In the genomic region with DNA sequence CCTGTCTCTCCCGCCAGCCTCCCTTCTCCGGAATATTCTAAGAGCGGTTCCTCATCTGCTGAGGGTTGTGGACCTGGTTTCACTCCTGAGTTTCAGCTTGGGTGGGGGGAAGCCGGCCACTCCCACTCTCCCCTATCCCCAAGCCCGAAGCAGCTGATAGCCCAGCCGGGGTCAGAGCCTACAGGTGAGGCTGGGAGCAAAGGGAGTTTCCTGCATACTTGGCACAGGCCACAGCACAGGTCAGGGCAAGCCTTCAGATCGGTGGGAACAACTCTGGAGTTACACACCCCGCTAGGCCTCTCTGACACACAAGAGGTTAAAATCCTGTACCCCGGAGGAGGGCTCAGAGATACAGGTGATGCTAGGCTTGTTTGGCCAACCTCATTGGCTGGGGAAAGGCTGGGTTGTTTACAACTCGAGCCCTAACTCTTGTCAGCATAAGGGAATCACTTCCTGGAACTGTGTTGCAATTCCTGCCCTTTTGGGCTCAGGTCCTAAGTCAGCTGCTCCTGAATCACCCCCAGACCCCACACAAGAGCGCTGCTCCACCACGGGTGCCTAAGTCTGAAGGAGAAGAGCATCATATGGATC, we compare ENCODE assay signal across 8 mouse cellular contexts. TPM values are rescaled to one million over a fixed set of nuclear protein-coding genes. Genes with fewer than 3 reads are reported as not detected.
A peak's percentile ranks its signal among the peaks of the same experiment; 100 is the strongest.
DNase-seq lines count a peak whose midpoint lies in the region; ATAC-seq lines count a peak whose summit lies in the region.

No protein-coding gene starts in this region.

- no peaks in the 10 kb centered on the region for H3K9me3 ChIP-seq in hindbrain, embryonic 10.5 days
- no peaks in the 10 kb centered on the region for H3K9me3 ChIP-seq in lung, embryonic 16.5 days (ENCODE audit: control insufficient read depth, low read length)

- WGBS in hindbrain, embryonic 10.5 days: 74% methylated on average over 12 of the region's 12 CpGs
- 40% methylated on average over 12 of the region's 12 CpGs for WGBS in lung, embryonic 16.5 days

- H3K27me3 ChIP-seq in hindbrain, embryonic 10.5 days (ENCODE audit: insufficient read depth, poor library complexity, severe bottlenecking): peaks cover 9% of the 10 kb centered on the region
- H3K27me3 ChIP-seq in lung, embryonic 16.5 days (ENCODE audit: control insufficient read depth, insufficient read depth, low read depth, low read length): no peaks in the 10 kb centered on the region

- peak overlapping the region; percentile 88 for H3K4me2 ChIP-seq in lung, embryonic 16.5 days (ENCODE audit: low read depth, low read length)

- H3K36me3 ChIP-seq in hindbrain, embryonic 10.5 days: peaks cover 53% of the 10 kb centered on the region
- H3K36me3 ChIP-seq in lung, embryonic 16.5 days (ENCODE audit: control insufficient read depth, insufficient read depth, low read length): peaks cover 28% of the 10 kb centered on the region

- peak overlapping the region; percentile 98 for H3K27ac ChIP-seq in hindbrain, embryonic 10.5 days
- no peak overlapping the region; the same call in 1 of the 2 replicates for H3K27ac ChIP-seq in lung, embryonic 16.5 days (ENCODE audit: low read length)

- H3K4me1 ChIP-seq in hindbrain, embryonic 10.5 days (replicated peaks): peaks cover 65% of the 10 kb centered on the region
- H3K4me1 ChIP-seq in lung, embryonic 16.5 days (replicated peaks; ENCODE audit: control insufficient read depth, insufficient read depth, low read length): peaks cover 38% of the 10 kb centered on the region

- peak overlapping the region; percentile 91 for H3K9ac ChIP-seq in lung, embryonic 16.5 days (ENCODE audit: low read length)

- peak overlapping the region; percentile 78 for H3K4me3 ChIP-seq in hindbrain, embryonic 10.5 days
- H3K4me3 ChIP-seq in lung, embryonic 16.5 days (ENCODE audit: low read length): peak overlapping the region; percentile 89

- no peak for ATAC-seq in lung, embryonic 16.5 days (ENCODE audit: low read depth)

- DNase-seq in urinary bladder, postnatal 14 days (ENCODE audit: low spot score): peak; percentile 72
- no peak for DNase-seq in urinary bladder, adult 2 months (ENCODE audit: low spot score)
- no peak for DNase-seq in hindbrain, embryonic 10.5 days (ENCODE audit: low spot score)
- DNase-seq in right cerebral cortex, adult 2 months (ENCODE audit: low spot score in 2 of 2): no peak
- DNase-seq in adrenal gland, adult 8-10 months: no peak
- no peak for DNase-seq in left cerebral cortex, adult 8-10 months (ENCODE audit: low spot score in 2 of 2)
- DNase-seq in right cerebral cortex, postnatal 25 days: no peak

RNA-seq across cellular contexts. Expression of a gene that starts 2.6 kb away (rescaled TPM):
- polyA plus RNA-seq in urinary bladder, adult 2 months (2012; rRNA removed): 202 and 226 TPM in 2 replicates
- 75.1 and 76.1 TPM in 2 replicates for polyA plus RNA-seq in hindbrain, embryonic 10.5 days (2016; fragmentation: Nextera tagmentation; extraction: Ambion mirVana)
- polyA plus RNA-seq in lung, embryonic 16.5 days (2015; fragmentation: Nextera tagmentation; extraction: Ambion mirVana): 176 and 183 TPM in 2 replicates
- total RNA-seq in adrenal gland, adult 8-10 months (2022): 10 to 100 TPM; 34.8 to 49.0 (median 44.5) TPM
- 10 to 100 TPM in 3 of 4 experiments, 1 to 10 TPM in 1; 8.7 to 14.8 (median 11.9) TPM for total RNA-seq in left cerebral cortex, adult 8-10 months (2022)

RNA-seq across cellular contexts. Expression of a gene that starts 7.3 kb away (rescaled TPM):
- polyA plus RNA-seq in urinary bladder, adult 2 months (2012; rRNA removed): 221 and 233 TPM in 2 replicates
- 198 and 224 TPM in 2 replicates for polyA plus RNA-seq in hindbrain, embryonic 10.5 days (2016; fragmentation: Nextera tagmentation; extraction: Ambion mirVana)
- polyA plus RNA-seq in lung, embryonic 16.5 days (2015; fragmentation: Nextera tagmentation; extraction: Ambion mirVana): 258 and 287 TPM in 2 replicates
- 100 to 1,000 TPM; 179 to 219 (median 209) TPM for total RNA-seq in adrenal gland, adult 8-10 months (2022)
- 100 to 1,000 TPM in 2 of 4 experiments, 10 to 100 TPM in 2; 71.6 to 109 (median 87.4) TPM for total RNA-seq in left cerebral cortex, adult 8-10 months (2022)

RNA-seq across cellular contexts. Expression of a gene that starts 16.5 kb away (rescaled TPM):
- 8.9 TPM in 2 replicates for polyA plus RNA-seq in urinary bladder, adult 2 months (2012; rRNA removed)
- 5.0 and 5.5 TPM in 2 replicates for polyA plus RNA-seq in hindbrain, embryonic 10.5 days (2016; fragmentation: Nextera tagmentation; extraction: Ambion mirVana)
- polyA plus RNA-seq in lung, embryonic 16.5 days (2015; fragmentation: Nextera tagmentation; extraction: Ambion mirVana): 14.2 and 17.0 TPM in 2 replicates
- 1 to 10 TPM; 4.6 to 8.5 (median 6.4) TPM for total RNA-seq in adrenal gland, adult 8-10 months (2022)
- total RNA-seq in left cerebral cortex, adult 8-10 months (2022): 1 to 10 TPM; 1.1 to 7.5 (median 3.4) TPM

RNA-seq across cellular contexts. Expression of a gene that starts 29.9 kb away (rescaled TPM):
- 81.0 and 93.8 TPM in 2 replicates for polyA plus RNA-seq in urinary bladder, adult 2 months (2012; rRNA removed)
- 30.9 and 32.4 TPM in 2 replicates for polyA plus RNA-seq in hindbrain, embryonic 10.5 days (2016; fragmentation: Nextera tagmentation; extraction: Ambion mirVana)
- polyA plus RNA-seq in lung, embryonic 16.5 days (2015; fragmentation: Nextera tagmentation; extraction: Ambion mirVana): 61.9 and 64.2 TPM in 2 replicates
- 100 to 1,000 TPM; 119 to 147 (median 137) TPM for total RNA-seq in adrenal gland, adult 8-10 months (2022)
- total RNA-seq in left cerebral cortex, adult 8-10 months (2022): 10 to 100 TPM; 24.1 to 27.4 (median 25.8) TPM

RNA-seq across cellular contexts. Expression of a gene that starts 41.9 kb away (rescaled TPM):
- 0.28 and 0.32 TPM in 2 replicates for polyA plus RNA-seq in urinary bladder, adult 2 months (2012; rRNA removed)
- 20.8 and 40.2 TPM in 2 replicates for polyA plus RNA-seq in hindbrain, embryonic 10.5 days (2016; fragmentation: Nextera tagmentation; extraction: Ambion mirVana)
- polyA plus RNA-seq in lung, embryonic 16.5 days (2015; fragmentation: Nextera tagmentation; extraction: Ambion mirVana): 19.6 and 22.4 TPM in 2 replicates
- total RNA-seq in adrenal gland, adult 8-10 months (2022): 1 to 10 TPM in 1 of 4 experiments, under 1 TPM in 3; 0.25 to 1.9 (median 0.45) TPM
- 10 to 100 TPM; 11.7 to 18.2 (median 13.6) TPM for total RNA-seq in left cerebral cortex, adult 8-10 months (2022)
